Mouse (Mus musculus) gastrocnemius, postnatal 36 days (tissue): ENCODE results near the gene Mcrip2. TPM values are rescaled to one million over a fixed set of nuclear protein-coding genes. Genes with fewer than 3 reads are reported as not detected.

ENCODE experiments used
- DNase-seq, 2 experiments: peaks; one replicate each; pipeline ENCODE4 v3.0.0; 2022
- intact Hi-C: fragments of 180-260 bp; cut with DNase I; formaldehyde crosslinking; loops from one replicate; pipeline ENCODE4 v1.15.1; 2025
- long read RNA-seq, 2 experiments: library from polyadenylated mRNA; stranded (forward); transcript quantifications; one replicate each; pipeline ENCODE4 v2.0.0; 2021
- total RNA-seq, 2 experiments: library from RNA; stranded (reverse); gene quantifications; 2 replicates each; pipeline ENCODE4 v1.2.3; 2021

The Mcrip2 gene
- 100 to 1,000 TPM in 1 of 2 experiments, 10 to 100 TPM in 1; 87.2 to 102 TPM for total RNA-seq
- long read RNA-seq, experiment 1, transcript Mcrip2-201 (5 exons, 842 nt): major isoform, 41 of 75 reads
- long read RNA-seq, experiment 1, partial matches to known transcripts: 23 of 75 reads
- long read RNA-seq, experiment 1, other reads (novel, unspliced or antisense): 9 of 75 reads
- long read RNA-seq, experiment 2, transcript Mcrip2-201 (5 exons, 842 nt): major isoform, 70 of 108 reads
- long read RNA-seq, experiment 2, partial matches to known transcripts: 30 of 108 reads
- long read RNA-seq, experiment 2, other reads (novel, unspliced or antisense): 5 of 108 reads

DNA sequence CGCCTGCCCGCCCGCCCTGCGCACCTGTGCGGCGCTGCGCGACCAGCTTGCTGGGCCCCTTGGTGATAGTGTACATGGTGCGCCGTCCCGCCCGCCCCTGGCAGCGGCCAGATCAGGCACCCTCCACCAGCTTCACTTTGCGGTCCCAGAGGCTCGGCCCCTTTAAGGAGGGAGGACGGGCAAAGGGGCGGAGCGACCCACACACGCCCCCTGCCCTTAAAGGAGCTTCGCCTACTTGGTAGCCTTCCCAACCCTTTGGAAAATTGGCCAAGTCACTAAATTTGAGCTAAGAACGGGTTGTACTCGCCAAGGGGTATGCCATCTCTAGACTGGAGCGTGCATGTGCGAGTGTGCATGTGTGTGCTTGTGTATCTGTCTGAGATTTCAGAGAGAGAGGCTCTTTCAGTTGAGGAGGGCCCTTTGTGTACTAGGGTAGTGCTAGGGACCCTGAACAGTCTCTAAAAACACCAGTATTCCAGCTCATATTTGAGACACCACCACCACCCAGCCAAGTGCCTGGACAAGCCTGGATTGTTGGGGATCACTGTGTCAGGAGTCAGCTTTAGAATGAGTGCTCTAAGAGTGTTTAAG is at the start of gene Mcrip2:
Gene Mcrip2 (minus strand): TSS at position 164 of the 591 bp plus-strand sequence.
- intact Hi-C loops: no loop called here

DNA sequence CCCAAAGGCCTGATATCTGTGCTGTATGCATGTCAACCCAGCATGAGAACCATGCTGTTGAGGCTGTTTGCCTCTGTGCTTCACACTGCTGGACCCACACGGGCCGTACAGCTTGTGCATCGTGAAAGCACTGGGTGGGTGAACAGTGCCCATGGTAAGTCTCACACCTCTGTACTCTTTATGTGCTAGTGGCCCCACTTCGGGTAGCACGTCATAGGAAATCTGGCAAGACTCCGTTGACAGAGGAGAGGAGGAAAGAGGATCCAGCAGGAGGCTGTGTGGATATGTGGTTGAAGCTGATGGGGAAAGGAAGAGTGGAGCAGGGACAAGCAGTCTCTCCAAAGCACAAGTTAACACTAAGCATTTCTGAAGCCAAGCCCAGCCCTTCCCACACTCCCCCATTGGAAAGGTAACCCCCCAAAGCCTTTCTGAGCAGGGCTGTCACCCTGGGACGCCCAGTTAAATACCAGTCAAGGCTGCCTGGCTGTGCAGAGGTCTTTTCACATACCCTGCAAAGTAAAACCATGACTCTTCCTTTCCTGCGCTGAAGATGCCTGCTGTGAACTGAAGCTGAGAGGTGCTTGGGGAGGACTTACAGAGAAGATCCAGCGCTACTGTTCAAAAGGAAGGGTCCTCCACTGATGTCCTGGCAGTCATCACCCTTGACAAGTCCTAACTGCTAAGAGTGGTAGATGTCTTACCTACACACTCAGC is 49.6 kb upstream of the Mcrip2 start:
- DNase-seq: no peak
- intact Hi-C loops: no loop called here

More for the DNA sequence above, at the start of gene Mcrip2:
- peak; percentile 72 to 77 for DNase-seq

DNA sequence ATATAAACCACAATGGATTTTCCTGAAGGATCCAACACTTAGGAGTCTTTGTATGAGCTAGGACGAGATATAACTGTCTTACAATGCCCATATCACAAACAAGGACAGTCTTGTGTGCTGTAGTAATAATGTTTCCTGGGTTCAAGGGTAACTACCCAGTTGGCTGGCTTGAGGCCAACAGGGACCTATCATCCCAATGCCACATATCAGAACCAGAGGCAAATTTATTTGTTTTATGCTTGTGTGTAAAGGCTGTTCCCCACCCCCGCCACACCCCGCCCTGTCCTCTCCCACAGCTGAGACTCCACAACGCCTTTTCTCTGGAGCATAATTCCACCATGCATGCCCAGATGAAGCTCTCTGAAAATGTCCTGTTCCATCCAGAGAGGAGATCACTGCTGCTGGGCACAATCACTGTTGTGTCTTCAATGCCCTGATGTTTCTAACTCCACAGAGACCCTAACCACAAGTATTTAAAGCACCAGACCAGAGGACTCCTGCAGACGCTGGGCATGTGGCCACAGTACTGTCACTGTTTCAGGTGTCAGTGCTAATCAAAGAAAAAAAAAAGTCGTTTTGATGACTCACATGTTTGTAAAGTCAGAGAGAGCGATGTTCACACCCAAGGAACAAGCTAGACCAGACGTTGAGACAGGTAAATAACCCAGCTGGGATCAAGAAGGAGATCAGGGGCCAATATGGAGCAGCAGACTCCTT is 48.5 kb upstream of the Mcrip2 start:
- intact Hi-C loops: no loop called here
- DNase-seq: no peak

DNA sequence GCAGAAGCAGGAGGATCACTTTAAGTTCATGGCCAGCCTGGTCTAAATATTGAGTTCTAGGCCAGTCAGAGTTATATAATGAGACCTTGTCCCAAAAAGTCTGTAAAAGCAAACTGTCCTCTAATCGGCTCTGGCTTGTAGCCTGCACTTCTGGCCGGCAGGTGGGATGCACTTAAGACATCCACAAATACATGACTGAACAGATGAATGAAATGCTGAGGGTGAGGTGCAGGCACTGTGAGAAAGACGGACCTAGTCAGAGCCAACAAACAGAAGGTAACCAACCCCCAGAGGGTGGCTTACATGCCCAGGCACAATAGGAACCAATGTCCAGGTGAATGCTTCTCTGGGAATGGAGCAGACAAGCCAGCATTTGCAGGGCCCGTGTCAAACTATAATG is 45.7 kb upstream of the Mcrip2 start:
- DNase-seq: no peak
- intact Hi-C loops: no loop called here

DNA sequence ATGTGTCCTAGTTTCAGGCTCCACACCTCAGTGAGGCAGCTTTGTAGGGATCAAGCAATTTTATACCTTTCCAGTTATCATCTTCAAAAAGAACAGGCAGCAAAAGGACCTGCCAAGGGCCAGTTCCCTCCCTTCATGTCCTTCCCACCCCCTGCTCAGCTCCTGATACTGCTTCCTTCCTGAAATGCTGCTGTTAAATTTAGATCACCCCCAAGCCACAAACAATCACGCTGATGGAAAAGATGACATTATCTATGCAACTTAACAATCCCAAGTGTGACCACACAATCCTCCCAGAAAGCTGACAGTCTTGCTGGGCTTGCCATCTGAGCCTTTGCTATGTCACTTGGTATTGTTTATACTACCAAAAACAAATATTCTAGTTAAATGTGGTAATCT is 45.3 kb upstream of the Mcrip2 start:
- intact Hi-C loops: no loop called here
- no peak for DNase-seq

DNA sequence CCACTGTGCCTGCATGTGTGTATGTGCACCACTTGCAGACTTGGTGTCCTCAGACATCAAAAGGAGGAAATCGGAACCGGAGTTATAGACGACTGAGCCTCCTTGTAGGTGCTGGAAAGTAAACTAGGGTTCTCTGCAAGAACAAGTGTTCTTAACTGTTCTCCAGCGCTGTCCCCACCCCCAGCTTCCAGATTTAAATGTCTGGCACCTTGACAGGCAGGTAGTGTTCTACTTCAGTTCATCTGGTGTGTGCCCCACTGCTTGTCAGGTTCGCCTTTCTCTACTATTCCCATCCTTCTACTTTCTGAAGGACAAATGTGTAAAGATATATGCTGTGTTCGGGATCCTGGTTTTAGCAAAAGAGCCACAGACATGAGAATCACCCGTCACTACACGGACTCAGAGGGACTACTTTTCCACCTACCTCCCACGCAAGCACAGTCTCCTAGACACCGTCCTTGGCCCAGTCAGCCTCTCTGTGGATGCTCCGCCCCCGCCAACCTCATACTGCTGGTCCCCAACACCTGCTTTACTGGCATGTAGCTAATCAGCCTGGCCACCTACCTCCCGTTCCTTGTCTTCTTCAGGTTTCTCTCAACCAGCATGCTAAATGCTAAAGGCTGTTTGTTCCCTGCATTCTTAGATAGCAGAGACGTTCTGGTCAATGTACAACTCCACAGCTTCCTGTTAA is 44.8 kb upstream of the Mcrip2 start:
- no peak for DNase-seq
- intact Hi-C loops: no loop called here

DNA sequence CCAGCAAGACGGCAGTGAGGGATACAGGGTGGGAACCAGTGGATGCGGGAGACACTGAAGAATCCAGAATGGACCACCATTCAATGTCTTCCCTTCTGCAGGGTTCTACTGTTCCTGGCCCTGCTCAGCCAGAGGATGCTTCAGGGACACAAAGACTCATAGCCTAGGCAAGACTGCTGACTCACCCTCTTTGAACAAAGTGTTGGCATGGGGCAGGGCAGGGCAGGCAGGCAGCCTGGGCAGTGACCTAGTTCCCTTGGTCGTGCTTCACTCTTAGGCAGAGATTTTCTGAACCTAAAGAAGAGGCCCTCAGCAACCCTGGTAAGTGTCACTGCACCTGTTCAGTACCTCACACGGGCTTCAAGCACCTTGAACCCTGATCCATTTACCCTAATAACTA is 43.3 kb upstream of the Mcrip2 start:
- intact Hi-C loops: no loop called here
- no peak for DNase-seq

DNA sequence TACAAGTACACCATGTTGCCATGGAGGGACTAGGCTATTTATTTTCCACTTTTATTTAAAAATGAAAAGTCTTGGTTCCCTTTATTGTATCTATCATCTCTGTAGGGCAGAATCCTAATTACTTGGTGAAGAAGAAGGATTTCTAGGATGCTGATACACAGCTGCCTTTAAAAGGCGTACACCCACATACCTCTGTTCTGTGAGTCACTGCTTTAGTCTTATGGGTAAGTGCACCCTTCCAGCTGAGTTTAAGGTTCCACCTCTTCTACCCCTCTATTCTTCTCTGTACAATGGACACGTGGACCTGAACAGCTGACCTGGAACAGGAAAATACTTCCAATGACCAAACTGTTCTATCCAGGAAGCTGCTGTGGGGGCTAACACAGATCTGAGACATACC is 39.1 kb upstream of the Mcrip2 start:
- intact Hi-C loops: no loop called here
- no peak for DNase-seq

DNA sequence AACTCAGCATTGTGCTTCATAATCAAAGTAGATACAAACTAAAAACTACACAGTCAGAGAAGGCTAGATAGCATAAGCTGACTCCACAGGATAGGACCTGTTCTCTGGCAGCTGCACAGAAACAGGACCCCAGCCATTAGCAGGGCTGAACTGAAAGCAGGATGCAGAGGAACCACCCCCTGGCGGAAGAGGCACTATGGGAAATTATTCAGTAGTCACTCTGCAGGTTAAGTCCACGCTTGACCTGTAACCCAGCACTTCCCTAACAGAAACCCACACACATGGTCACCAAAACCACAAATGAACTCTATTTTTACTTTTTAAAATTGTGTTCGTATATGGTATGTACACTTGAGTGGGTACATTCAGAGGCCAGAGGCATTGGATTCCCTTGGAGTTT is 34.5 kb upstream of the Mcrip2 start:
- intact Hi-C loops: no loop called here
- no peak for DNase-seq

DNA sequence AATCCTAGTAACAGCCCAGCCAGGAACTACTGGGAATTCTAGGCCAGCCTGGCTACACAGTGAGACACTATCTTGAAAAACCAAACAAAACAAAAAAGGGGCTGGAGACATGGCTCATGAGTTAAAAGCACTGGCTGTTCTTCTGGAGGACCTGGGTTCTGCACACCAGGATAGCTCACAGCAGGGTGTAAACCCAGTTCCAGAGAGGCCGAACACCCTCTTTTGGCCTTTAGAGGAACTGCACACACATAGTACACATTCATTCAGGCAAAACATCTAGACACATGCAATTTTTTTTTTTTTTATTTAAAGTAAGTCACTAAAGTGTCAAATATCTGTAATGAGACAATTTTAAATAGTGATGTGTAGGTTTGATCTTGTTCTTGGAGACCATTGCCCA is 31.6 kb upstream of the Mcrip2 start:
- DNase-seq: no peak
- intact Hi-C loops: no loop called here

DNA sequence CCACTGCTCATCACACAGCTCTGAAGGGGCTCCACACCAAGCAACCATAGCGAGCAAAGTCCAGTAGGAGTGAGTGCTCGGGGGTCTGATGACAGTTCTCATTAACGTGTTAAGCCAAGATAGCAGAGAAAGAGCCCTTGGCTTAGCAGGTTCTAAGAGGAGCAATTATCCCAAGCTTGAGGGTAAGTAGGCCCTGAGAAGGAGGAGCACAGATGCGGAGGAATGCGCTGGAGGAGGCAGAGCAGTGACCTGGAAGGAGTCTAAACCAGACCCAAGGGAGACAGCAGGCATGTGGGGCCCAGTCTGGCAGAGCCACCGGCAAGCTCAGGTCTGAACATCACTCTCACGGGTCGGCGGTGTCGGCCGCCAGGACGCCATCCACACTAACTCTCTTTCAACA is 27.3 kb upstream of the Mcrip2 start:
- intact Hi-C loops: loop anchor here (2.0 kb wide), 1 partner anchor 113 kb away; no protein-coding TSS in a partner anchor
- DNase-seq: no peak

DNA sequence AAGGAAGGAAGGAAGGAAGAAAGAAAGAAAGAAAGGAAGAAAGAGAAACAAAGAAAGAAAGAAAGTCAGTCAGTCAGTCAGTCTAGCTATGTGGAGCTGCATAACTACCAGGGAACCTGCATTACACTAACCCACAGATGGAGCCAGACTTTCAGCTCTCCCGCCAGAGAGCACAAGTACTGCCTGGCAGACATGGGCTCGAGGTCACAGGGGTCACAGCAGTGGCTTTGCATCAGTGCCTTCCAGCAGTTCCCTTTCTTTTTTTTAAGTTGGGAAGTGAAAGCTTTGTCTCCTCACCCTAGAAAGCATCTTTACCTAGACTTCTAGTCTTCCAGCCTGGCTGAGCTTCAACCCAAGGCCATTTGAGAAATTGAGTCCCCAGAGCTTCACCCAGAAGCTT is 26.9 kb upstream of the Mcrip2 start:
- DNase-seq: no peak
- intact Hi-C loops: loop anchor here (2.0 kb wide), 1 partner anchor 113 kb away; no protein-coding TSS in a partner anchor

DNA sequence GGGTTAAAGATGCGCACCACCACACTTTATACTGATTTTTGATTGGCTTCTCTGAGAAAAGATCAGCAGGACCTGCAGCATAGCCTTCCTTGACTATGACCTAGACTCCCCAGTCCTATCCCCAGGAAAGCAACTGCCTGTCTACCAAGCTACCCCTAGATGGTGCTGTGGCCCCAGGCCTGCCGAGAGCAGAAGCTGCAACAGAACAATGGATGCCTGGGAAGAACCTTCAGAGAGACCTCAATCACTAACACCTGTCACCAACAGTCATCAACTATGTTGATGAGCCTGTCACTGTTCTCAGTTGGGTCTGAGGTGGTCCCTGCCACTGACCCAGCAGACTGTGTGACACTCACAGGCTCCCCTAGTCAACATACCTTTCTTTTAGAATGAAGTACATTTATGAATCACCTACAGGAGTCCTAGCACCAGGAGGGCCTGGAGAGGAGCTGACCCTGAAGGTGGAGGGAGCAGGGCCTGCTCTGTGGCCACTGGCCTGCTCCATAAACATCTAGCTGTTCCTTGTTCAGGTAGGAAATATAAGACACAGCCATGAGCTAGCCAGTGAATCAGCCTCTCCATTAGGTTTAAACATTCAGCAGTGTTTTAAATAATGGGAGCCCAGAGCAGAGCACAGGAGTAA is 25.5 kb upstream of the Mcrip2 start:
- DNase-seq: peak in 1 of 2 experiments; percentile 52
- intact Hi-C loops: loop anchor here (2.0 to 5.0 kb wide), 4 partner anchors 33 to 198 kb away; partner anchors contain the start of gene Decr2

DNA sequence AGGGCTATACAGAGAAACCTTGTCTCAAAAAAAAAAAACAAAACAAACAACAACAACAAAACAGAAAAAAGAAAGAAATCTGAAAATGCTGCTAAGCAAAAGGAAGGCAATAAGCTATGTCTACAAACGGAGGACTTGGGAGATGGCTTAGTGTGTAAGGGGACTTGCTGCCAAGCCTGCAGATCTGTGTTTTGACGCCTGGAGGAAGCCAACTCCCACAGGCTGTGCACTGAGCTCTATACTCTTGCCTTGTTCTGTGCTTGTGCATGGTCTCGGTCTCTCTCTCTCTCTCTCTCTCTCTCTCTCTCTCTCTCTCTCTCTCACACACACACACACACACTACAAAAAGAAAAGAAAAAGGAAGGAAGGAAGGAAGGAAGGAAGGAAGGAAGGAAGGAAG is 20.3 kb upstream of the Mcrip2 start:
- intact Hi-C loops: no loop called here

DNA sequence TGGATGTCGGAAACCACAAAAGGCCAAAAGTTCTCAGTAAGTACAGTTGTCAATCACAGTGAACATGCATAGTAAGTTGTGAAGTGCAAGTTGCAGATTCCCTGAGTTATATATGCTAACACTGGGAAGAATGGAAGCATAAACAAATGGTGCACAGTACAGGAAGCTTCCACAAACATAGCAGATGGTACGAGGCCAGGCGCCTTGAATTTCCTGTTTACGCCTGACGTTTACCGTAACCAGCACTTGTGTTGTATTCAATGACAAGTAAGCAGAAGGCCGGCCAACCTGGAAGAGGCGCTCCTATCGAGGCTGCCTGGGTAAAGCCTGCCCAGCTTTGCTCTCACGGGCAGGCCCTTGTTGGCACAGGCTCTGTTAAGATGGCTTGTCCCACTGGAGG is 18.9 kb upstream of the Mcrip2 start:
- no peak for DNase-seq
- intact Hi-C loops: no loop called here

More for the DNA sequence above, 20.3 kb upstream of the Mcrip2 start:
- DNase-seq: no peak

DNA sequence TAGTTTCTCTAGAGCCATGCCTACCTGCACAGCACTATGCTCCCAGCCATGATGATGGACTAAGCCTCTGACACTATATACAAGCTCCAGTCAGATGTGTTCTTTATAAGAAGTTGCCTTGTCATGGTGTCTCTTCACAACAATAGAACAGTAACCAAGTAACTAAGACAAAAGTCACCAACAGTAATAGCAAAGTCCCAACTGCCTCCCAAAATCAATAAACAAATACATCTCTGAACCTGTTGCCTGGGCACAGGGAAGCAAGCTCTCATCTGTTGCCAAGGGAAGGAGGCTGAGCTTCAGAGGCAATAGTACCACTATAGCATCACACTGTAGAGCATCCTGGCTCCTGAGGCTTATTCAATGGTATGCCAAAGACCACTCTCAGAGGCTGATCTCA is 18.2 kb upstream of the Mcrip2 start:
- no peak for DNase-seq
- intact Hi-C loops: no loop called here

DNA sequence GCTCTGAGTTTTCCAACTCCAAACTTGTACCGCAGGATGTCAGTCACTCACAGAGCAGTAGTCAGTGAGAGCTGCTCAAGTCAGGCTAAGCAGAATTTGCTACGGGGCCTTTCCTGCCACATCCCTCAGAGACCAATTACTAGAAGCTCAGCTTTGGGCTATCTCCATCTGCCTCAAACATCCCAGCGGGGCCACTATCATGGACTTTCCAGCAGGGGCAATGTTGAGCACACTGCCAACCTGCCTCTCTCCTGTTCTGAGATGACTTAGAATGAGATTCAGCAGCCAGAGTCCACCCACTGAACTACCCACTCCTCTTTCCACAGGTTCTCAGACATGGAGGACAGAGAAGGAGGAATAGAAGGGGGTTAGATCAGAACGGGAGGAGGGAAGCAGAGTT is 17.1 kb upstream of the Mcrip2 start:
- DNase-seq: no peak
- intact Hi-C loops: no loop called here

DNA sequence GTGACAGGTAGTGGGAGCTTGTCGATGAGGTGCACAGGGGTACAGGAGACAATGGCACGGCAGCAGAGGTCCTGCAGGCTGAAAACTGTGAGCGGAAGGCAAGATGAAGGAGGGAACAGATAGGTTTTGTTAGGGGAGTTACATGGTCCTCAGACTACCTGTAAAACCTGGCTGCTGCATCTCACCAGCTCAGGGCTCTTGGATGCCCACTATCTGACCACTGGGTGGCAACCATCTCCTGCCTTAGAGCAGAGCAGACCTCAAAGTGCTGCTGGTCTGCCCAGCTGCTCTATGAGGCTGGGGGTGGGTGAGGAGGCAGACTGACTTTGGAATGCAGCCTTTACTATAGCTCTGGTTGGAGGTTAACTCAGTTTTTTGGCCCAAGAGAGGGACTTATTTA is 15.3 kb upstream of the Mcrip2 start:
- no peak for DNase-seq
- intact Hi-C loops: no loop called here

DNA sequence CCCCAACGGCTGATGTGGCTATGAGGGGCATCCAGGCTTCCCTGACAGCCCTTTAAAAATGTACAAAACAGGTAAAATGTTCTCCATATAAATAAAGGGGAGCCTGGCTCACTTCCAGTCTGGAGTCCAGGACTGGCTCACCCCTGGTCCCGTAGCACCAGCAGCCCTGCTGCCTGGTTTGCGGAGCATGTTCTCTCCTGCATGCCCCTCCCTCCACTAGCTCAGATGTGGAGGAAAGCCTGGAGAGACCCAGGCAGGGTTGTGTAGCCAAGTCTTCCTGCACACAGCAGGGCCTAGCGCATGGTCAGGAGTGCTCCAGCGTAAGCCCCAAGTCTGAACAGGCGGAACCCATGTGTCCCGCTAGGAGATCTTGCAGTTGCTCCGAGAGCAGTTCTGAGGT is 14.7 kb upstream of the Mcrip2 start:
- no peak for DNase-seq
- intact Hi-C loops: no loop called here

DNA sequence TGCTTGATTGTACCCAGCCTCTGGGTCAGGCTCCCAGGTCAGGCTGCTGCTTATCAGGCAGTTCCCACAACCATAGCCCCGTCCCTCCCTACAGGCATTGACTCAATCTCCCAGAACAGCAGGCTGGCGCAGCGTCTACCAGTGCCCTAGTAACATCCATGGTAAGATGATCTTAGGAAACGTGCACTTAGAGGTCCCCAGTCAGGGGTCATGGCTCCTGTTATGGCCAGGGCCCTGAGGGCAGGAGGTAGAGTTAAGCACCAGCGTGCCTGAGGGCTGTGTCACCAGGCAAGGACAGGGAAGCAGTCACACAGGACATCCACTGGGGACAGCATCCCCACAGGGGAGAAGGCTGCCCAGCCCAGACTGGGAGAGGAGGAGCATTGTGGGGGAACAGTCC is 13.7 kb upstream of the Mcrip2 start:
- DNase-seq: no peak
- intact Hi-C loops: no loop called here
